Mouse (Mus musculus) limb, embryonic 14.5 days (tissue): ENCODE measurements at regions not wholly inside any gene's neighbourhood (a gene's known extent, or its start where the extent isn't known, plus 50 kb on each side); places are given as distances from the start of the nearest gene placed in this dataset.

ENCODE experiments used
- ATAC-seq: fragments of 200-750 bp; cut with Nextera tagmentation; 2 replicates; pipeline ENCODE4 v1.8.0; 2017; ENCODE audit warnings: low read depth, moderate number of reproducible peaks, moderate TSS enrichment; ENCODE audit not compliant: low FRiP score
- DNase-seq: peaks from one replicate; pipeline ENCODE4 v3.0.0-alpha.2; 2015; ENCODE audit warnings: low spot score
- H3K27ac ChIP-seq: fragments of 300-500 bp; sonication (generic); replicated peaks from 2 replicates; pipeline ENCODE4 v1.5.1; 2014; ENCODE audit warnings: low read depth, mild to moderate bottlenecking, low read length, moderate library complexity, mixed read lengths
- H3K27me3 ChIP-seq: fragments of 300-500 bp; sonication (generic); 2 replicates; pipeline ENCODE4 v1.6.1; 2014; ENCODE audit warnings: low read length, mixed read lengths; ENCODE audit not compliant: control insufficient read depth, insufficient read depth
- H3K36me3 ChIP-seq: fragments of 300-500 bp; sonication (generic); 2 replicates; pipeline ENCODE4 v1.6.1; 2014; ENCODE audit warnings: mild to moderate bottlenecking, low read length, moderate library complexity, mixed read lengths; ENCODE audit not compliant: control insufficient read depth, insufficient read depth
- H3K4me1 ChIP-seq: fragments of 300-500 bp; sonication (generic); 2 replicates; pipeline ENCODE4 v1.6.1; 2014; ENCODE audit warnings: antibody characterized with exemption, low read length, mixed read lengths; ENCODE audit not compliant: control insufficient read depth, insufficient read depth
- H3K4me2 ChIP-seq: fragments of 300-500 bp; sonication (generic); replicated peaks from 2 replicates; pipeline ENCODE4 v1.6.1; 2014; ENCODE audit warnings: low read depth, mild to moderate bottlenecking, low read length, moderate library complexity; ENCODE audit not compliant: severe bottlenecking
- H3K4me3 ChIP-seq: fragments of 300-500 bp; sonication (generic); replicated peaks from 2 replicates; pipeline ENCODE4 v1.5.1; 2014; ENCODE audit warnings: low read length
- H3K9ac ChIP-seq: fragments of 300-500 bp; sonication (generic); 2 replicates; pipeline ENCODE4 v1.6.1; 2014; ENCODE audit warnings: mild to moderate bottlenecking, low read depth, low read length, moderate library complexity; ENCODE audit not compliant: severe bottlenecking
- H3K9me3 ChIP-seq: fragments of 300-500 bp; sonication (generic); 2 replicates; pipeline ENCODE4 v1.6.1; 2016; ENCODE audit warnings: low read length; ENCODE audit not compliant: control insufficient read depth
- POLR2A ChIP-seq: fragments of 200-500 bp; IDR thresholded peaks from 2 replicates; pipeline ENCODE4 v1.8.0; 2012; ENCODE audit warnings: inconsistent platforms, mild to moderate bottlenecking, moderate library complexity, borderline replicate concordance; ENCODE audit not compliant: insufficient read depth, insufficient read length; ENCODE audit errors: extremely low read depth
- WGBS: fragments of 180-500 bp; shearing (Covaris S2); extraction: QIAGEN DNeasy Blood & Tissue Kit; methylation state at CpG from one replicate; pipeline ENCODE4 v1.1.7; 2014; 5-methylcytosine and 5-hydroxymethylcytosine counted together

DNA sequence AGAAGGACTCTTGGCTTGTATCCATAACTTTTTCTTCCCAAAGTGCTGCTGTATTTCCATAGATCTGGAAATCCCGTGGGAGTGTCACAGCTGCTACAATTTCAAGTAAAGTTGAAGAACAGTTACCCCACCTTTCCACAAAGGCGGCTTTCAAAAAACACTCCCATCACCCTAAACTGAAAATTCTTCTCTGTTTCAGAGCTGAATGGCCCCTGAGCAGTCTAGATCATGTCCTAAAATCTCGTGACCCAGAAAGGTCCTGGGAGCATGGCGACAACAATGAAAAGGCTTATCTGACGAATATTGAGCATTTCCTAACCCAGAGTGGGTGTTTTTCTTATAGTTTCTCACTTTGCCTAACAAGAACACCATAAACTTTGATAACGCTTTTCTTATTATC lies 92.2 kb downstream of the Olfr267 start:
- no peak overlapping the region for H3K27ac ChIP-seq
- no peaks in the 10 kb centered on the region for H3K27me3 ChIP-seq
- H3K36me3 ChIP-seq, result no peaks in the 10 kb centered on the region
- H3K4me2 ChIP-seq, result no peak overlapping the region
- WGBS, result 84% methylated on average over 6 of the region's 6 CpGs
- DNase-seq (no peak), ATAC-seq (no peak)
- TF ChIP-seq POLR2A, result no peak
- no peak overlapping the region for H3K9ac ChIP-seq
- H3K4me1 ChIP-seq, result no peaks in the 10 kb centered on the region
- no peak overlapping the region for H3K4me3 ChIP-seq
- H3K9me3 ChIP-seq, result no peaks in the 10 kb centered on the region

- Histone ChIP-seq H3K9ac (no peak overlapping the region), H3K27ac (no peak overlapping the region), H3K4me3 (no peak overlapping the region), H3K4me1 (no peaks in the 10 kb centered on the region), H3K36me3 (no peaks in the 10 kb centered on the region), H3K9me3 (no peaks in the 10 kb centered on the region), H3K27me3 (no peaks in the 10 kb centered on the region), H3K4me2 (no peak overlapping the region)
- DNase-seq (no peak), ATAC-seq (no peak)
- WGBS, result 82% methylated on average over 6 of the region's 6 CpGs
- TF ChIP-seq POLR2A, result no peak
These were observed 94.5 kb downstream of the Olfr267 start for GRCm38 (mm10) chr4:58693018-58693417.

GRCm38 (mm10) chr4:58681926-58682325 lies 105.6 kb downstream of the Olfr267 start:
- DNase-seq (no peak), ATAC-seq (no peak)
- Histone ChIP-seq H3K36me3 (no peaks in the 10 kb centered on the region), H3K4me2 (no peak overlapping the region), H3K27ac (no peak overlapping the region), H3K4me1 (peaks cover 12% of the 10 kb centered on the region), H3K4me3 (no peak overlapping the region), H3K9ac (no peak overlapping the region), H3K27me3 (no peaks in the 10 kb centered on the region), H3K9me3 (no peaks in the 10 kb centered on the region)
- 88% methylated on average over 4 of the region's 4 CpGs for WGBS
- TF ChIP-seq POLR2A, result no peak

GRCm38 (mm10) chr4:58677701-58678385 lies 109.7 kb downstream of the Olfr267 start:
- no peaks in the 10 kb centered on the region for H3K9me3 ChIP-seq
- WGBS, result 6% methylated on average over 6 of the region's 6 CpGs
- H3K9ac ChIP-seq, result peak overlapping the region; percentile 36
- H3K36me3 ChIP-seq, result no peaks in the 10 kb centered on the region
- peak; percentile 85 for DNase-seq
- peak; percentile 95 for ATAC-seq
- peak overlapping the region; percentile 29; the same call in 1 of the 2 replicates for H3K4me2 ChIP-seq
- no peaks in the 10 kb centered on the region for H3K27me3 ChIP-seq
- peaks cover 15% of the 10 kb centered on the region for H3K4me1 ChIP-seq
- no peak overlapping the region for H3K4me3 ChIP-seq
- no peak for TF ChIP-seq POLR2A
- H3K27ac ChIP-seq, result peak overlapping the region; percentile 89

GRCm38 (mm10) chr4:58671406-58672035 lies 116.0 kb downstream of the Olfr267 start:
- ATAC-seq (no peak), DNase-seq (peak; percentile 56)
- 27% methylated on average over 14 of the region's 14 CpGs for WGBS
- Histone ChIP-seq H3K4me1 (peaks cover 38% of the 10 kb centered on the region), H3K27me3 (no peaks in the 10 kb centered on the region), H3K27ac (peak overlapping the region; percentile 33), H3K36me3 (no peaks in the 10 kb centered on the region), H3K9ac (no peak overlapping the region), H3K4me3 (no peak overlapping the region), H3K9me3 (no peaks in the 10 kb centered on the region), H3K4me2 (0 out of 2 replicates have a peak overlapping the region, but pooled peaks have one; percentile 25)
- TF ChIP-seq POLR2A, result no peak
